8 mouse cellular contexts compared by ENCODE assay signal in the genomic region with DNA sequence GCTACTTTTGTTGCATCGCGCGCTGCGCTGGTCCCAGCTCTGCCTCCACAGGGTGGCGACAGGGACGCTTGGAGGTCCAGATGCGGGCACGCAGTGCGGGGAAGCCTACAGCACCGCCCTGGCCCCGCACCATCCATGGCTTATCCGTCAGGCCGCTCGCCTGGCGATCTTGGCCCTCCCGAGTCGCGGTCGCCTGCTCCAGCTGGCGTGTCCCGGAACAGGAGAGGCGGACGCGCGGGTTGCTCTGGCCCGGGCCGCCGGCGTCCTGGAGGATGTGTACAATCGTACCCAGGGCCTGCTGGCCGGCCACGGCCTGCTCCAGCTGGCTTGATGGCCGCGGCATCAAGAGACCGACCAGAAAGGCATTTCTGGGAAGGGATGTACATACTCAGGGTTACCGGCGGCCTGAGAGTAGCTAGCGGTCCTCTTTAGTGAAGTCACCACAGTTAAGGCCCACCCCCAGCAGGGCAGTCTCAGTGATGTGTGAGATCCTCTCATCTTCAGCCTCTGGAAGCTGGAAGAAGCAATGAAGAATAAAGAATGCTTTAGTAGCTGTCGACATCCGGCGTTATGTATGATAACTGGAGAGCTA. TPM values are rescaled to one million over a fixed set of nuclear protein-coding genes. Genes with fewer than 3 reads are reported as not detected.
DNase-seq lines count a peak whose midpoint lies in the region; ATAC-seq and TF ChIP-seq lines count a peak whose summit lies in the region.

No protein-coding gene starts in this region.

- ATAC-seq in kidney, embryonic 15.5 days (replicated peaks; ENCODE audit: low FRiP score): peak; percentile 46

- H3K27ac ChIP-seq in cortical plate, adult 2 months (ENCODE audit: insufficient read depth, low read length): no peak overlapping the region
- H3K27ac ChIP-seq in heart, adult 2 months: peak overlapping the region; percentile 75
- peak overlapping the region; percentile 82 for H3K27ac ChIP-seq in kidney, embryonic 15.5 days

- no peaks in the 10 kb centered on the region for H3K27me3 ChIP-seq in heart, adult 2 months (ENCODE audit: control insufficient read depth, insufficient read depth, low read length)
- H3K27me3 ChIP-seq in kidney, embryonic 15.5 days: no peaks in the 10 kb centered on the region

- H3K4me3 ChIP-seq in cortical plate, adult 2 months (ENCODE audit: insufficient read depth, low read length): 0 out of 2 replicates have a peak overlapping the region, but pooled peaks have one; percentile 9
- H3K4me3 ChIP-seq in heart, adult 2 months: peak overlapping the region; percentile 44
- H3K4me3 ChIP-seq in kidney, embryonic 15.5 days (replicated peaks): peak overlapping the region; percentile 44

- no peak for TF ChIP-seq EP300 in heart, adult 2 months (IDR thresholded peaks at IDR 0.05; ENCODE audit: insufficient read depth, low read depth, low read length)

- WGBS in heart, adult 2 months: 16% methylated on average over 41 of the region's 41 CpGs
- 9% methylated on average over 41 of the region's 41 CpGs for WGBS in kidney, embryonic 15.5 days

- TF ChIP-seq CTCF in cortical plate, adult 2 months (IDR thresholded peaks at IDR 0.05; ENCODE audit: extremely low read depth, insufficient read depth, low read length): no peak
- peak; percentile 39 for TF ChIP-seq CTCF in heart, adult 2 months (IDR thresholded peaks at IDR 0.05)

- TF ChIP-seq POLR2A in cortical plate, adult 2 months (IDR thresholded peaks at IDR 0.05; ENCODE audit: extremely low read depth, insufficient read depth, low read length): no peak
- 0 out of 2 replicates have a peak, but pooled peaks have one; percentile 49 for TF ChIP-seq POLR2A in heart, adult 2 months (IDR thresholded peaks at IDR 0.05; ENCODE audit: insufficient read depth, low read depth, low read length)

- H3K9me3 ChIP-seq in kidney, embryonic 15.5 days (replicated peaks): no peaks in the 10 kb centered on the region

- no peaks in the 10 kb centered on the region for H3K4me1 ChIP-seq in cortical plate, adult 2 months (ENCODE audit: control insufficient read depth, insufficient read depth, low read length)
- no peaks in the 10 kb centered on the region; the same call in 1 of the 2 replicates for H3K4me1 ChIP-seq in heart, adult 2 months (ENCODE audit: control insufficient read depth, insufficient read depth, low read length)
- peaks cover 18% of the 10 kb centered on the region for H3K4me1 ChIP-seq in kidney, embryonic 15.5 days

- intact Hi-C loops in heart, adult 2 months (cut with DNase I): loop anchor here (1.0 kb wide), 1 partner anchor 85 kb away; no protein-coding TSS in a partner anchor

- no peaks in the 10 kb centered on the region for H3K79me2 ChIP-seq in heart, adult 2 months (replicated peaks; ENCODE audit: control insufficient read depth, insufficient read depth, low read length)

- peak overlapping the region; percentile 70 for H3K9ac ChIP-seq in heart, adult 2 months (ENCODE audit: low read depth, low read length)
- H3K9ac ChIP-seq in kidney, embryonic 15.5 days: peak overlapping the region; percentile 54

- peak; percentile 30 to 48 for DNase-seq in layer of hippocampus, postnatal 10 days (ENCODE audit: low spot score in 2 of 2)
- no peak for DNase-seq in layer of hippocampus, adult 18-20 months (ENCODE audit: low spot score in 2 of 2)
- DNase-seq in heart, adult 2 months: peak; percentile 65 to 76
- peak; percentile 35 for DNase-seq in lung, postnatal 36 days
- peak; percentile 64 for DNase-seq in yolk sac, embryonic 10.5 days (ENCODE audit: low spot score)
- DNase-seq in left cerebral cortex, adult 11 months (ENCODE audit: low spot score): no peak

- H3K36me3 ChIP-seq in heart, adult 2 months (ENCODE audit: control insufficient read depth, insufficient read depth, low read length): no peaks in the 10 kb centered on the region
- H3K36me3 ChIP-seq in kidney, embryonic 15.5 days: no peaks in the 10 kb centered on the region

- H3K4me2 ChIP-seq in kidney, embryonic 15.5 days: peak overlapping the region; percentile 65

RNA-seq across cellular contexts. Expression of a gene that starts 1.3 kb away (rescaled TPM):
- not detected for total RNA-seq in layer of hippocampus, postnatal 10 days (2021)
- total RNA-seq in layer of hippocampus, adult 18-20 months (2021): not detected
- polyA plus RNA-seq in cortical plate, adult 2 months (2012; rRNA removed): not detected in 2 replicates
- not detected for total RNA-seq in heart, adult 2 months (2021)
- polyA plus RNA-seq in heart, adult 2 months (2012; rRNA removed): not detected in 2 replicates
- 0.91 and 1.1 TPM in 2 replicates for polyA plus RNA-seq in kidney, embryonic 15.5 days (2015; fragmentation: Nextera tagmentation; extraction: Ambion mirVana)

RNA-seq across cellular contexts. Expression of a gene that starts 4.9 kb away (rescaled TPM):
- 100 to 1,000 TPM; 221 to 229 TPM for total RNA-seq in layer of hippocampus, postnatal 10 days (2021)
- total RNA-seq in layer of hippocampus, adult 18-20 months (2021): 100 to 1,000 TPM; 198 TPM
- polyA plus RNA-seq in cortical plate, adult 2 months (2012; rRNA removed): 240 and 248 TPM in 2 replicates
- total RNA-seq in heart, adult 2 months (2021): 100 to 1,000 TPM; 204 to 231 TPM
- polyA plus RNA-seq in heart, adult 2 months (2012; rRNA removed): 296 and 367 TPM in 2 replicates
- polyA plus RNA-seq in kidney, embryonic 15.5 days (2015; fragmentation: Nextera tagmentation; extraction: Ambion mirVana): 755 and 782 TPM in 2 replicates

RNA-seq across cellular contexts. Expression of a gene that starts 5.9 kb away (rescaled TPM):
- not detected for total RNA-seq in layer of hippocampus, postnatal 10 days (2021)
- total RNA-seq in layer of hippocampus, adult 18-20 months (2021): not detected
- 0.23 and 0.34 TPM in 2 replicates for polyA plus RNA-seq in cortical plate, adult 2 months (2012; rRNA removed)
- not detected for total RNA-seq in heart, adult 2 months (2021)
- not detected in 2 replicates for polyA plus RNA-seq in heart, adult 2 months (2012; rRNA removed)
- 0.35 and 0.40 TPM in 2 replicates for polyA plus RNA-seq in kidney, embryonic 15.5 days (2015; fragmentation: Nextera tagmentation; extraction: Ambion mirVana)

RNA-seq across cellular contexts. Expression of a gene that starts 12.5 kb away (rescaled TPM):
- not detected for total RNA-seq in layer of hippocampus, postnatal 10 days (2021)
- not detected for total RNA-seq in layer of hippocampus, adult 18-20 months (2021)
- polyA plus RNA-seq in cortical plate, adult 2 months (2012; rRNA removed): not detected in 2 replicates
- not detected for total RNA-seq in heart, adult 2 months (2021)
- polyA plus RNA-seq in heart, adult 2 months (2012; rRNA removed): not detected in 2 replicates
- polyA plus RNA-seq in kidney, embryonic 15.5 days (2015; fragmentation: Nextera tagmentation; extraction: Ambion mirVana): not detected in 2 replicates

RNA-seq across cellular contexts. Expression of a gene that starts 15.2 kb away (rescaled TPM):
- not detected for total RNA-seq in layer of hippocampus, postnatal 10 days (2021)
- total RNA-seq in layer of hippocampus, adult 18-20 months (2021): not detected
- polyA plus RNA-seq in cortical plate, adult 2 months (2012; rRNA removed): 0.44 and 0.95 TPM in 2 replicates
- total RNA-seq in heart, adult 2 months (2021): 1 to 10 TPM; 1.2 to 1.3 TPM
- polyA plus RNA-seq in heart, adult 2 months (2012; rRNA removed): 1.5 and 2.1 TPM in 2 replicates
- polyA plus RNA-seq in kidney, embryonic 15.5 days (2015; fragmentation: Nextera tagmentation; extraction: Ambion mirVana): 0.82 and 0.88 TPM in 2 replicates

Comparison
In these comparisons a context has a peak if more than half of its experiments do, and no peak if none do; other contexts are left out.
1. DNase-seq: peak in layer of hippocampus, postnatal 10 days (2 of 2), heart, adult 2 months (2 of 2), lung, postnatal 36 days (single experiment) and yolk sac, embryonic 10.5 days (single experiment); none in layer of hippocampus, adult 18-20 months (0 of 2) and left cerebral cortex, adult 11 months (single experiment).
2. Peak in every context shown above with its lines, with median percentiles within 50 percentile points of each other: H3K4me3 ChIP-seq.